Mouse (Mus musculus) CH12.LX (cell line): Measurements from ENCODE around the gene Pelp1.

ENCODE experiments used
- POLR2A ChIP-seq: IDR thresholded peaks from 2 replicates; pipeline ENCODE4 v1.6.1; 2011; ENCODE audit warnings: low read depth, mild to moderate bottlenecking, improper control_type of control experiment, low read length
- RCOR1 ChIP-seq: conservative IDR thresholded peaks from 2 replicates; pipeline ENCODE4 v1.6.1; 2012; ENCODE audit warnings: low read depth, mild to moderate bottlenecking, inconsistent platforms, low read length, improper control_type of control experiment
- TCF12 ChIP-seq: IDR thresholded peaks from 2 replicates; pipeline ENCODE4 v1.6.1; 2014; ENCODE audit warnings: low read depth, mild to moderate bottlenecking, inconsistent platforms, low read length, improper control_type of control experiment
- UBTF ChIP-seq: IDR thresholded peaks from 2 replicates; pipeline ENCODE4 v1.6.1; 2012; ENCODE audit warnings: low read depth, mild to moderate bottlenecking, inconsistent platforms, low read length, improper control_type of control experiment, moderate library complexity

GRCm38 (mm10) chr11:70348630-70349029, 61.2 kb downstream of the Pelp1 start:
- TF ChIP-seq RCOR1 (no peak), POLR2A (no peak), TCF12 (no peak), UBTF (no peak)
